Comparison of ENCODE assay signal across 17 mouse cellular contexts in the genomic region with DNA sequence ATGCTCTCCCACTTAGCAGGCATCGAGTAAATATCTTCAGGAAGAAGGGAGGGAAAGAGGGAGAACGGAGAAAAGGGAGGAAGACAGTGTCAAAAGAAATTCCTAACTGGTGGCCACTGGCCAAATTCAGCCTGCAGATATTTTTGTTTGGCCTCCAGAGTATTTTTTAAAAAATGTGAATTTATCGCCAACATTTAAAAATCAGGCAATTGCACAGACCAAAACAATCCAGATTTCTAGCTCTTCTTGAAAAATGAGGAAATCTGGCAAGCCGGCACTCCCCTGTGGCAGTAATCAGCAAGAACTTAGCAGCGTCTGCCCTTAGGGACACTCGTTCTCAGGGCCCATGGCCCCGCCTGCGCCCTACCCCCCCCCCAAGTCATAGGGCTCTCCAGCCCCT.
A peak's percentile ranks its signal among the peaks of the same experiment; 100 is the strongest.
DNase-seq lines count a peak whose midpoint lies in the region; ATAC-seq and TF ChIP-seq lines count a peak whose summit lies in the region.
"Had no signal": no experiment of that assay in that cellular context is flagged by ENCODE, and none has a peak within 500 bp of the region (broad histone marks: within the 10 kb centered on the region; RNA-seq: fewer than 3 reads in every experiment).

No protein-coding gene starts in this region.

- H3K9me3 ChIP-seq in heart, embryonic 11.5 days (replicated peaks; ENCODE audit: control insufficient read depth, low read length) = no peaks in the 10 kb centered on the region
- no peaks in the 10 kb centered on the region for H3K9me3 ChIP-seq in kidney, postnatal 0 days (replicated peaks; ENCODE audit: low read length)
- H3K9me3 ChIP-seq: G1E; hindbrain, embryonic 12.5 days had no signal

- no peak overlapping the region for H3K4me3 ChIP-seq in heart, embryonic 11.5 days (ENCODE audit: low read depth, low read length)
- no peak overlapping the region for H3K4me3 ChIP-seq in kidney, postnatal 0 days (replicated peaks; ENCODE audit: low read depth, low read length)
- H3K4me3 ChIP-seq: erythroblast, embryonic 14.5 days; hindbrain, embryonic 12.5 days had no signal

- DNase-seq in heart, adult 18-20 months = peak; percentile 63 to 80
- DNase-seq in adipocyte (ENCODE audit: low spot score) = peak; percentile 11
- peak; percentile 70 for DNase-seq in gastrocnemius, postnatal 25 days
- DNase-seq in kidney, postnatal 0 days (ENCODE audit: low spot score) = peak; percentile 82
- no peak for DNase-seq in left cerebral cortex, adult 9 months (ENCODE audit: low spot score in 2 of 2)
- DNase-seq in cerebellum, postnatal 25 days = no peak
- DNase-seq: B cell, adult 2 months; cerebellum, postnatal 36 days; lung, adult 2 months; midbrain, embryonic 14.5 days; right cerebral cortex, postnatal 14 days; thymus, postnatal 14 days had no signal

- no peak overlapping the region for H3K9ac ChIP-seq in heart, embryonic 11.5 days (ENCODE audit: low read depth, low read length)
- H3K9ac ChIP-seq in kidney, postnatal 0 days (ENCODE audit: low read depth, low read length) = no peak overlapping the region
- H3K9ac ChIP-seq: hindbrain, embryonic 12.5 days had no signal

- H3K27ac ChIP-seq in heart, embryonic 11.5 days (ENCODE audit: low read depth, low read length) = no peak overlapping the region
- no peak overlapping the region for H3K27ac ChIP-seq in kidney, postnatal 0 days
- H3K27ac ChIP-seq: hindbrain, embryonic 12.5 days had no signal

- H3K4me2 ChIP-seq in heart, embryonic 11.5 days = no peak overlapping the region
- H3K4me2 ChIP-seq in kidney, postnatal 0 days (ENCODE audit: low read length) = no peak overlapping the region
- H3K4me2 ChIP-seq: hindbrain, embryonic 12.5 days had no signal

- WGBS in heart, embryonic 11.5 days (ENCODE audit: insufficient replicate concordance) = 71% methylated on average over 8 of the region's 8 CpGs
- 67% methylated on average over 8 of the region's 8 CpGs for WGBS in kidney, postnatal 0 days

- peaks cover under 1% of the 10 kb centered on the region; the same call in 1 of the 2 replicates for H3K27me3 ChIP-seq in heart, embryonic 11.5 days (ENCODE audit: control insufficient read depth, insufficient read depth, low read length)
- no peaks in the 10 kb centered on the region for H3K27me3 ChIP-seq in kidney, postnatal 0 days (ENCODE audit: insufficient read depth, low read length)
- H3K27me3 ChIP-seq: hindbrain, embryonic 12.5 days had no signal

- H3K4me1 ChIP-seq in heart, embryonic 11.5 days (ENCODE audit: control insufficient read depth, insufficient read depth, low read length) = no peaks in the 10 kb centered on the region; the same call in 1 of the 2 replicates
- peaks cover 10% of the 10 kb centered on the region for H3K4me1 ChIP-seq in kidney, postnatal 0 days (replicated peaks; ENCODE audit: insufficient read depth, low read length)

- no peak for ATAC-seq in heart, embryonic 11.5 days (replicated peaks; ENCODE audit: insufficient number of reproducible peaks, low FRiP score, low TSS enrichment)
- ATAC-seq in kidney, postnatal 0 days (replicated peaks; ENCODE audit: low FRiP score, low read depth) = no peak
- ATAC-seq in monocyte, adult 5-6 weeks (replicated peaks; ENCODE audit: insufficient number of reproducible peaks, low FRiP score, low TSS enrichment, poor library complexity, severe bottlenecking) = no peak

- no peak for TF ChIP-seq CTCF in kidney, postnatal 0 days (IDR thresholded peaks at IDR 0.05; ENCODE audit: low read depth)

- H3K36me3 ChIP-seq in heart, embryonic 11.5 days (ENCODE audit: control insufficient read depth, insufficient read depth, low read length) = no peaks in the 10 kb centered on the region
- H3K36me3 ChIP-seq in kidney, postnatal 0 days (ENCODE audit: insufficient read depth, low read length) = no peaks in the 10 kb centered on the region
- H3K36me3 ChIP-seq: G1E; hindbrain, embryonic 12.5 days had no signal

Comparison
In these comparisons a context has a peak if more than half of its experiments do, and no peak if none do; other contexts are left out.
1. DNase-seq: peak in heart, adult 18-20 months (2 of 2), adipocyte (single experiment), gastrocnemius, postnatal 25 days (single experiment) and kidney, postnatal 0 days (single experiment); none in left cerebral cortex, adult 9 months (0 of 2) and cerebellum, postnatal 25 days (0 of 2).